Mouse (Mus musculus) brain, embryonic 14.5 days (tissue): ENCODE measurements around the gene Amigo3.

Experiments used
- CTCF ChIP-seq: fragments of 200-500 bp; IDR thresholded peaks from 2 replicates; pipeline ENCODE4 v1.5.1; 2012; ENCODE audit warnings: inconsistent platforms, mild to moderate bottlenecking, moderate library complexity, borderline replicate concordance; ENCODE audit not compliant: insufficient read depth, insufficient read length; ENCODE audit errors: extremely low read depth
- POLR2A ChIP-seq: fragments of 200-500 bp; IDR thresholded peaks from 2 replicates; pipeline ENCODE4 v1.6.1; 2012; ENCODE audit warnings: mild to moderate bottlenecking, inconsistent platforms, borderline replicate concordance; ENCODE audit not compliant: poor library complexity, insufficient read depth, insufficient read length, severe bottlenecking; ENCODE audit errors: extremely low read depth

- TF ChIP-seq CTCF (no peak), POLR2A (no peak)
Observed at GRCm38 (mm10) chr9:108010385-108010784, 42.6 kb upstream of the Amigo3 start.
